Mouse (Mus musculus) neural tube, embryonic 11.5 days (tissue): Measurements from ENCODE around the gene Cckar. TPM values are rescaled to one million over a fixed set of nuclear protein-coding genes. Genes with fewer than 3 reads are reported as not detected.

Source experiments
- ATAC-seq: fragments of 200-750 bp; cut with Nextera tagmentation; 2 replicates; pipeline ENCODE4 v1.8.0; 2017; ENCODE audit warnings: moderate number of reproducible peaks, mild to moderate bottlenecking, moderate TSS enrichment, moderate library complexity; ENCODE audit not compliant: insufficient read depth, low FRiP score, low TSS enrichment
- DNase-seq: peaks from one replicate; pipeline ENCODE4 v3.0.0-alpha.2; 2015; ENCODE audit warnings: low spot score
- H3K27ac ChIP-seq: fragments of 300-500 bp; sonication (generic); 2 replicates; pipeline ENCODE4 v1.5.1; 2014; ENCODE audit warnings: low read depth, mild to moderate bottlenecking, low read length
- H3K27me3 ChIP-seq: fragments of 300-500 bp; sonication (generic); 2 replicates; pipeline ENCODE4 v1.6.1; 2014; ENCODE audit warnings: mild to moderate bottlenecking, low read length, mixed read lengths; ENCODE audit not compliant: control insufficient read depth, insufficient read depth
- H3K36me3 ChIP-seq: fragments of 300-500 bp; sonication (generic); 2 replicates; pipeline ENCODE4 v1.6.1; 2014; ENCODE audit warnings: mild to moderate bottlenecking, low read length, moderate library complexity, mixed read lengths; ENCODE audit not compliant: control insufficient read depth, insufficient read depth
- H3K4me1 ChIP-seq: fragments of 300-500 bp; sonication (generic); 2 replicates; pipeline ENCODE4 v1.6.1; 2014; ENCODE audit warnings: low read length, mixed read lengths; ENCODE audit not compliant: control insufficient read depth, insufficient read depth
- H3K4me2 ChIP-seq: fragments of 300-500 bp; sonication (generic); 2 replicates; pipeline ENCODE4 v1.6.1; 2014; ENCODE audit warnings: low read depth, mild to moderate bottlenecking, moderate library complexity
- H3K4me3 ChIP-seq: fragments of 300-500 bp; sonication (generic); 2 replicates; pipeline ENCODE4 v1.5.1; 2014; ENCODE audit warnings: low read depth, low read length
- H3K9ac ChIP-seq: fragments of 300-500 bp; sonication (generic); 2 replicates; pipeline ENCODE4 v1.6.1; 2014; ENCODE audit warnings: mild to moderate bottlenecking, low read length
- H3K9me3 ChIP-seq: fragments of 300-500 bp; sonication (generic); 2 replicates; pipeline ENCODE4 v1.6.1; 2016; ENCODE audit warnings: low read length; ENCODE audit not compliant: control insufficient read depth
- WGBS: fragments of 180-500 bp; shearing (Covaris S2); extraction: QIAGEN DNeasy Blood & Tissue Kit; methylation state at CpG from one replicate; pipeline ENCODE4 v1.1.7; 2014; 5-methylcytosine and 5-hydroxymethylcytosine counted together
- polyA plus RNA-seq: library from polyadenylated mRNA; unstranded; fragments of >200 nt; fragmentation: Nextera tagmentation; extraction: Ambion mirVana; gene quantifications from 2 replicates; pipeline ENCODE4 v1.2.1, GENCODE M21; 2014

Gene Cckar
- polyA plus RNA-seq, 1 experiment from 2014 or later = 0.42 TPM

GRCm38 (mm10) chr5:53697794-53698193, 9.7 kb downstream of the Cckar start:
- H3K4me3 ChIP-seq = no peak overlapping the region
- no peak overlapping the region for H3K27ac ChIP-seq
- ATAC-seq (no peak), DNase-seq (no peak)
- no peaks in the 10 kb centered on the region for H3K27me3 ChIP-seq
- no peak overlapping the region for H3K9ac ChIP-seq
- WGBS = 82% methylated on average over 9 of the region's 9 CpGs
- H3K36me3 ChIP-seq = no peaks in the 10 kb centered on the region
- H3K4me2 ChIP-seq = no peak overlapping the region
- H3K9me3 ChIP-seq = no peaks in the 10 kb centered on the region
- H3K4me1 ChIP-seq = no peaks in the 10 kb centered on the region

GRCm38 (mm10) chr5:53696701-53697100, 10.8 kb downstream of the Cckar start:
- H3K27ac ChIP-seq = no peak overlapping the region
- H3K4me3 ChIP-seq = no peak overlapping the region
- ATAC-seq = no peak
- no peaks in the 10 kb centered on the region for H3K27me3 ChIP-seq
- H3K9ac ChIP-seq = no peak overlapping the region
- WGBS = 78% methylated on average over 3 of the region's 3 CpGs
- no peak for DNase-seq
- H3K4me1 ChIP-seq = no peaks in the 10 kb centered on the region
- no peak overlapping the region for H3K4me2 ChIP-seq
- H3K9me3 ChIP-seq = no peaks in the 10 kb centered on the region
- no peaks in the 10 kb centered on the region for H3K36me3 ChIP-seq

GRCm38 (mm10) chr5:53692662-53693061, 14.8 kb downstream of the Cckar start:
- no peak overlapping the region for H3K4me2 ChIP-seq
- no peak overlapping the region for H3K27ac ChIP-seq
- H3K36me3 ChIP-seq = no peaks in the 10 kb centered on the region
- H3K9ac ChIP-seq = no peak overlapping the region
- H3K27me3 ChIP-seq = no peaks in the 10 kb centered on the region
- H3K4me3 ChIP-seq = no peak overlapping the region
- no peaks in the 10 kb centered on the region for H3K4me1 ChIP-seq
- DNase-seq = no peak
- WGBS = 100% methylated on average over 1 of the region's 1 CpGs
- no peaks in the 10 kb centered on the region for H3K9me3 ChIP-seq
- ATAC-seq = no peak

- no peak overlapping the region for H3K27ac ChIP-seq
- ATAC-seq = no peak
- 90% methylated on average over 8 of the region's 8 CpGs for WGBS
These were observed 15.4 kb downstream of the Cckar start for GRCm38 (mm10) chr5:53692100-53692499.

GRCm38 (mm10) chr5:53691577-53691976, 15.9 kb downstream of the Cckar start:
- no peaks in the 10 kb centered on the region for H3K9me3 ChIP-seq
- no peak overlapping the region for H3K9ac ChIP-seq
- H3K27me3 ChIP-seq = no peaks in the 10 kb centered on the region
- no peak for DNase-seq
- no peak overlapping the region for H3K4me2 ChIP-seq
- 74% methylated on average over 3 of the region's 3 CpGs for WGBS
- no peak overlapping the region for H3K27ac ChIP-seq
- ATAC-seq = no peak
- H3K36me3 ChIP-seq = no peaks in the 10 kb centered on the region
- no peak overlapping the region for H3K4me3 ChIP-seq
- no peaks in the 10 kb centered on the region for H3K4me1 ChIP-seq

More at GRCm38 (mm10) chr5:53692100-53692499, 15.4 kb downstream of the Cckar start:
- Histone ChIP-seq H3K36me3 (no peaks in the 10 kb centered on the region), H3K27me3 (no peaks in the 10 kb centered on the region), H3K4me2 (no peak overlapping the region), H3K9ac (no peak overlapping the region), H3K4me1 (no peaks in the 10 kb centered on the region), H3K9me3 (no peaks in the 10 kb centered on the region), H3K4me3 (no peak overlapping the region)
- no peak for DNase-seq

GRCm38 (mm10) chr5:53688326-53688725, 19.2 kb downstream of the Cckar start:
- DNase-seq (no peak), ATAC-seq (no peak)
- Histone ChIP-seq H3K36me3 (no peaks in the 10 kb centered on the region), H3K4me2 (no peak overlapping the region), H3K9ac (no peak overlapping the region), H3K27me3 (no peaks in the 10 kb centered on the region), H3K4me3 (no peak overlapping the region), H3K9me3 (no peaks in the 10 kb centered on the region), H3K27ac (no peak overlapping the region), H3K4me1 (no peaks in the 10 kb centered on the region)
- WGBS = 89% methylated on average over 7 of the region's 7 CpGs

- DNase-seq (no peak), ATAC-seq (no peak)
- H3K27ac ChIP-seq = no peak overlapping the region
- H3K4me3 ChIP-seq = no peak overlapping the region
- H3K4me1 ChIP-seq = no peaks in the 10 kb centered on the region
- H3K4me2 ChIP-seq = no peak overlapping the region
- no peaks in the 10 kb centered on the region for H3K36me3 ChIP-seq
- H3K27me3 ChIP-seq = no peaks in the 10 kb centered on the region
- H3K9me3 ChIP-seq = no peaks in the 10 kb centered on the region
- 76% methylated on average over 2 of the region's 2 CpGs for WGBS
- H3K9ac ChIP-seq = no peak overlapping the region
These were observed 21.1 kb downstream of the Cckar start for GRCm38 (mm10) chr5:53686379-53686778.

- Histone ChIP-seq H3K4me2 (no peak overlapping the region), H3K36me3 (no peaks in the 10 kb centered on the region), H3K4me1 (no peaks in the 10 kb centered on the region), H3K4me3 (no peak overlapping the region), H3K9me3 (no peaks in the 10 kb centered on the region), H3K9ac (no peak overlapping the region), H3K27ac (no peak overlapping the region), H3K27me3 (no peaks in the 10 kb centered on the region)
- ATAC-seq = no peak
- DNase-seq = no peak
- WGBS = 89% methylated on average over 4 of the region's 4 CpGs
These were observed 21.9 kb downstream of the Cckar start for GRCm38 (mm10) chr5:53685623-53686022.

GRCm38 (mm10) chr5:53684417-53684816, 23.1 kb downstream of the Cckar start:
- no peak for DNase-seq
- Histone ChIP-seq H3K36me3 (no peaks in the 10 kb centered on the region), H3K4me1 (no peaks in the 10 kb centered on the region), H3K9me3 (no peaks in the 10 kb centered on the region), H3K4me2 (no peak overlapping the region), H3K27me3 (no peaks in the 10 kb centered on the region), H3K27ac (no peak overlapping the region), H3K9ac (no peak overlapping the region), H3K4me3 (no peak overlapping the region)
- WGBS = 89% methylated on average over 1 of the region's 1 CpGs
- no peak for ATAC-seq
